Mouse (Mus musculus) erythroblast, embryonic 14.5 days (primary cell): ENCODE results near the gene 2810408A11Rik.

ENCODE experiments used
- GATA1 ChIP-seq: IDR thresholded peaks from 2 replicates; pipeline ENCODE4 v1.6.1; 2012; ENCODE audit warnings: low read length, inconsistent platforms, mixed read lengths
- TAL1 ChIP-seq: IDR thresholded peaks from 3 replicates; pipeline ENCODE4 v1.6.1; 2012; ENCODE audit warnings: low read length, inconsistent platforms, mixed read lengths

DNA sequence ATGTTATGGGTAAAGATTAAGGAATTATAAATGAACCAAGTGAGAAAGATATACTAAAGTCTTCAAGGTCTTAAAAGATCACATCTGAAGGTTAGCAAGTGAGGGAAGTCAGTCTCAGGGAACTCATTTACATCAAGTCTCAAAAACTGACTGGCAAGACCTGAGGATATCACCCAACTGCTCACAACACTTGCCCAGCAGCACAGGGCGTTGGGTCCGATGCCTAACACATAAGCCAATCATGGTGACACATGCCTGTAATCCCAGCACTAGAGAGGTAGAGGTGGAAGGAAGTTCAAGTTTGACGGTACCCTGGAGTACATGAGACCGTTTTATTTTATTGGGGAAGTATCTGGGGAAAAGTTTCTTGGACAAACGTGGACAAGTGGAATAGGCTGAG lies 17.3 kb upstream of the 2810408A11Rik start:
- TF ChIP-seq GATA1 (no peak), TAL1 (no peak)
